Mouse (Mus musculus) heart, postnatal 0 days (tissue): ENCODE data around the gene Uhrf1bp1. TPM values are rescaled to one million over a fixed set of nuclear protein-coding genes. Genes with fewer than 3 reads are reported as not detected.
A peak's percentile ranks its signal among the peaks of the same experiment; 100 is the strongest.

Experiments used
- ATAC-seq: fragments of 200-750 bp; cut with Nextera tagmentation; 2 replicates; pipeline ENCODE4 v1.8.0; 2017; ENCODE audit warnings: low read depth, moderate number of reproducible peaks, moderate library complexity; ENCODE audit not compliant: insufficient read depth
- DNase-seq: peaks from one replicate; pipeline ENCODE4 v3.0.0-alpha.2; 2016; ENCODE audit warnings: low spot score
- H3K27ac ChIP-seq: fragments of 300-500 bp; sonication (generic); 2 replicates; pipeline ENCODE4 v1.5.1; 2014; ENCODE audit warnings: low read depth, mild to moderate bottlenecking
- H3K27me3 ChIP-seq: fragments of 300-500 bp; sonication (generic); 2 replicates; pipeline ENCODE4 v1.6.1; 2014; ENCODE audit warnings: low read length, mixed read lengths; ENCODE audit not compliant: control insufficient read depth, insufficient read depth
- H3K36me3 ChIP-seq: fragments of 300-500 bp; sonication (generic); replicated peaks from 2 replicates; pipeline ENCODE4 v1.6.1; 2014; ENCODE audit warnings: low read length, mixed read lengths; ENCODE audit not compliant: control insufficient read depth, insufficient read depth
- H3K4me1 ChIP-seq: fragments of 300-500 bp; sonication (generic); 2 replicates; pipeline ENCODE4 v1.6.1; 2014; ENCODE audit warnings: antibody characterized with exemption; ENCODE audit not compliant: control insufficient read depth, insufficient read depth
- H3K4me2 ChIP-seq: fragments of 300-500 bp; sonication (generic); 2 replicates; pipeline ENCODE4 v1.6.1; 2014; ENCODE audit warnings: low read depth, mild to moderate bottlenecking, low read length, moderate library complexity
- H3K4me3 ChIP-seq: fragments of 300-500 bp; sonication (generic); 2 replicates; pipeline ENCODE4 v1.5.1; 2014; ENCODE audit warnings: low read depth, low read length
- H3K9ac ChIP-seq: fragments of 300-500 bp; sonication (generic); replicated peaks from 2 replicates; pipeline ENCODE4 v1.6.1; 2014; ENCODE audit warnings: low read depth, low read length, mixed read lengths
- H3K9me3 ChIP-seq: fragments of 300-500 bp; sonication (generic); replicated peaks from 2 replicates; pipeline ENCODE4 v1.6.1; 2016; ENCODE audit warnings: low read length; ENCODE audit not compliant: control insufficient read depth
- CTCF ChIP-seq: IDR thresholded peaks from 2 replicates; pipeline ENCODE4 v1.5.1; 2016; ENCODE audit warnings: antibody characterized with exemption, control low read depth, low read depth
- EP300 ChIP-seq: IDR thresholded peaks from 2 replicates; pipeline ENCODE4 v1.6.1; 2016; ENCODE audit warnings: antibody characterized with exemption, low read depth
- WGBS: fragments of 180-500 bp; shearing (Covaris S2); extraction: QIAGEN DNeasy Blood & Tissue Kit; methylation state at CpG from one replicate; pipeline ENCODE4 v1.1.7; 2014; 5-methylcytosine and 5-hydroxymethylcytosine counted together
- polyA plus RNA-seq: library from polyadenylated mRNA; unstranded; fragments of >200 nt; fragmentation: Nextera tagmentation; extraction: Ambion mirVana; gene quantifications from 2 replicates; pipeline ENCODE4 v1.2.1, GENCODE M21; 2015
- total RNA-seq: library from RNA; depleted of rRNA; stranded (reverse); fragments of >200 nt; gene quantifications from 2 replicates; pipeline ENCODE4 v1.2.3, GENCODE M21; 2014; ENCODE audit warnings: low replicate concordance

The Uhrf1bp1 gene
- total and polyA plus RNA-seq, 2 experiments from 2014 or later = 1.9 to 12.3 TPM

GRCm38 (mm10) chr17:27823142-27823905 is 32.9 kb upstream of the Uhrf1bp1 start:
- Histone ChIP-seq H3K9ac (no peak overlapping the region), H3K4me2 (no peak overlapping the region), H3K27me3 (no peaks in the 10 kb centered on the region), H3K27ac (no peak overlapping the region), H3K4me3 (no peak overlapping the region), H3K9me3 (no peaks in the 10 kb centered on the region), H3K36me3 (no peaks in the 10 kb centered on the region), H3K4me1 (peaks cover 26% of the 10 kb centered on the region)
- 75% methylated on average over 9 of the region's 9 CpGs for WGBS
- DNase-seq = no peak
- TF ChIP-seq EP300 = no peak
- TF ChIP-seq CTCF = no peak
- ATAC-seq = no peak

- no peak overlapping the region for H3K4me2 ChIP-seq
- H3K4me3 ChIP-seq = no peak overlapping the region
- peaks cover 14% of the 10 kb centered on the region; the same call in 1 of the 2 replicates for H3K4me1 ChIP-seq
- TF ChIP-seq EP300 (no peak), CTCF (no peak)
- H3K9ac ChIP-seq = no peak overlapping the region
- no peaks in the 10 kb centered on the region for H3K27me3 ChIP-seq
- H3K36me3 ChIP-seq = no peaks in the 10 kb centered on the region
- no peak for DNase-seq
- no peaks in the 10 kb centered on the region for H3K9me3 ChIP-seq
- 71% methylated on average over 1 of the region's 1 CpGs for WGBS
- ATAC-seq = no peak
- H3K27ac ChIP-seq = no peak overlapping the region
Measured at GRCm38 (mm10) chr17:27824941-27825340, 31.3 kb upstream of the Uhrf1bp1 start.

- H3K27ac ChIP-seq = peak overlapping the region; percentile 36; the same call in 1 of the 2 replicates
- TF ChIP-seq CTCF (no peak), EP300 (no peak)
- no peak for DNase-seq
Measured at GRCm38 (mm10) chr17:27825539-27825938, 30.7 kb upstream of the Uhrf1bp1 start.

GRCm38 (mm10) chr17:27825984-27826905 is 30.0 kb upstream of the Uhrf1bp1 start:
- Histone ChIP-seq H3K27ac (peak overlapping the region; percentile 36), H3K9ac (peak overlapping the region; percentile 24), H3K4me3 (peak overlapping the region; percentile 34), H3K9me3 (no peaks in the 10 kb centered on the region), H3K36me3 (no peaks in the 10 kb centered on the region), H3K4me2 (peak overlapping the region; percentile 51), H3K4me1 (peaks cover 11% of the 10 kb centered on the region; the same call in 1 of the 2 replicates), H3K27me3 (no peaks in the 10 kb centered on the region)
- DNase-seq (peak; percentile 85), ATAC-seq (peak; percentile 82)
- TF ChIP-seq CTCF (no peak), EP300 (no peak)
- WGBS = 4% methylated on average over 22 of the region's 22 CpGs

More at GRCm38 (mm10) chr17:27825539-27825938, 30.7 kb upstream of the Uhrf1bp1 start:
- no peaks in the 10 kb centered on the region for H3K9me3 ChIP-seq
- 36% methylated on average over 3 of the region's 3 CpGs for WGBS
- H3K4me1 ChIP-seq = peaks cover 14% of the 10 kb centered on the region; the same call in 1 of the 2 replicates
- peak overlapping the region; percentile 51; the same call in 1 of the 2 replicates for H3K4me2 ChIP-seq
- H3K9ac ChIP-seq = no peak overlapping the region
- H3K36me3 ChIP-seq = no peaks in the 10 kb centered on the region
- no peak overlapping the region for H3K4me3 ChIP-seq
- no peak for ATAC-seq
- H3K27me3 ChIP-seq = no peaks in the 10 kb centered on the region

GRCm38 (mm10) chr17:27826908-27827383 is 29.3 kb upstream of the Uhrf1bp1 start:
- ATAC-seq (0 out of 2 replicates have a peak, but pooled peaks have one; percentile 31), DNase-seq (peak; percentile 26)
- WGBS = 3% methylated on average over 9 of the region's 9 CpGs
- Histone ChIP-seq H3K9me3 (no peaks in the 10 kb centered on the region), H3K27me3 (no peaks in the 10 kb centered on the region), H3K4me1 (0 out of 2 replicates have a peak, but pooled peaks cover 8% of the 10 kb centered on the region), H3K36me3 (no peaks in the 10 kb centered on the region), H3K4me3 (peak overlapping the region; percentile 34), H3K4me2 (peak overlapping the region; percentile 51), H3K27ac (peak overlapping the region; percentile 36), H3K9ac (peak overlapping the region; percentile 24)
- TF ChIP-seq CTCF (no peak), EP300 (no peak)
